Mouse (Mus musculus) gastrocnemius, postnatal 10 days (tissue): ENCODE measurements around the gene Cnnm1. TPM values are rescaled to one million over a fixed set of nuclear protein-coding genes. Genes with fewer than 3 reads are reported as not detected.

Experiments used
- DNase-seq: peaks from one replicate; pipeline ENCODE4 v3.0.0; 2021; ENCODE audit warnings: mixed read lengths
- total RNA-seq, 2 experiments: library from RNA; stranded (reverse); gene quantifications; 2 replicates each; pipeline ENCODE4 v1.2.3; 2021

Cnnm1 gene
- total RNA-seq, 2 experiments from 2014 or later: 0.28 to 0.29 TPM

DNA sequence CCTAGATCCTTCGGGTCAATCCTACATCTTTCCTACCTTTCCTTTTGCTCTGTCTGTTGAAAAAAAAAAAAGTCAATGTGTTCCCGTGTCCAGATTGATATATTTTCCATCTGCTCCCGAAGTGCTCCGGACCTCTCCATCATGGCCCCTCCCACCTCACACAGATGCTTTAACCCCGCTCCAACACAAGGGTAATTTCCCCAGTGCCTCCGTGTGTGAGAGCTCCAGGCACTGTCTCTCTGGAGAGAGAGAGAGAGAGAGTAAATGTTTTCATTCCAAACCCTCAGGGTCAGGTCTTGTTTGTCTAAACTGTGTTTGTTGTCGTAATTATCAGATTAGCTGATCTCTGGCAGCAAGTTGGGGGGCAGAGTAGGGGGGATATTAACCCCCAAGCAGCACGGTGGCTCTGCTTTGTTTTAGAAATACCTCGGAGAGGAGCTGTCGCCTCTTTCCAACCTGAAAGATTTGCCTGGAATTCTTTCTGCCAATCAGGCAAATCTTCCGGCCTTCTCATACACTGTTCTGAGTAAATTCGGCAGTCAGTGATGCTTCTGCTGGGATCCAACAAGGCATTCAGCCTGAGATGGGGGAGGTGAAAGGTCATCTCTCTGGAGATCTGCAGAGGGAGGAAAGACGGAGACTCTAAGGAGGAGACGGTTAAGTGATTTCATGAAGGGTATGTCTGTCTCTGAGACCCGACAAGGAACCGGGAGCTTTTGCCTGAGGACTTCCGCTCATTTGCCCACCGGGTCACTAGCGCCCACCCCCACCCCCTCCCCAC is 106.3 kb downstream of the Cnnm1 start:
- DNase-seq: no peak

Other genes with a start within 250 kb of the Cnnm1 start
- under 1 TPM; 0.09 to 0.16 TPM for gene Hpse2, start 52.1 kb upstream of the Cnnm1 start, total RNA-seq
- gene Got1, start 84.2 kb downstream of the Cnnm1 start, total RNA-seq: 100 to 1,000 TPM; 152 to 177 TPM
- gene Nkx2-3, start 171.9 kb downstream of the Cnnm1 start, total RNA-seq: not detected
- 10 to 100 TPM; 18.4 to 21.2 TPM for gene Slc25a28, start 234.4 kb downstream of the Cnnm1 start, total RNA-seq
- gene Entpd7, start 249.2 kb downstream of the Cnnm1 start, total RNA-seq: 1 to 10 TPM; 3.9 to 7.5 TPM